Mouse (Mus musculus) lung, adult 2 months (tissue): ENCODE results near the gene Ccdc34.

Experiments
- CTCF ChIP-seq: fragments of 200-500 bp; IDR thresholded peaks from 2 replicates; pipeline ENCODE4 v1.5.1; 2011; ENCODE audit warnings: mild to moderate bottlenecking, low read length, control low read depth; ENCODE audit not compliant: insufficient read depth
- POLR2A ChIP-seq: fragments of 200-500 bp; IDR thresholded peaks from 2 replicates; pipeline ENCODE4 v1.6.1; 2011; ENCODE audit warnings: low read depth, mild to moderate bottlenecking, control low read depth, low read length, borderline replicate concordance; ENCODE audit errors: extremely low read depth

DNA sequence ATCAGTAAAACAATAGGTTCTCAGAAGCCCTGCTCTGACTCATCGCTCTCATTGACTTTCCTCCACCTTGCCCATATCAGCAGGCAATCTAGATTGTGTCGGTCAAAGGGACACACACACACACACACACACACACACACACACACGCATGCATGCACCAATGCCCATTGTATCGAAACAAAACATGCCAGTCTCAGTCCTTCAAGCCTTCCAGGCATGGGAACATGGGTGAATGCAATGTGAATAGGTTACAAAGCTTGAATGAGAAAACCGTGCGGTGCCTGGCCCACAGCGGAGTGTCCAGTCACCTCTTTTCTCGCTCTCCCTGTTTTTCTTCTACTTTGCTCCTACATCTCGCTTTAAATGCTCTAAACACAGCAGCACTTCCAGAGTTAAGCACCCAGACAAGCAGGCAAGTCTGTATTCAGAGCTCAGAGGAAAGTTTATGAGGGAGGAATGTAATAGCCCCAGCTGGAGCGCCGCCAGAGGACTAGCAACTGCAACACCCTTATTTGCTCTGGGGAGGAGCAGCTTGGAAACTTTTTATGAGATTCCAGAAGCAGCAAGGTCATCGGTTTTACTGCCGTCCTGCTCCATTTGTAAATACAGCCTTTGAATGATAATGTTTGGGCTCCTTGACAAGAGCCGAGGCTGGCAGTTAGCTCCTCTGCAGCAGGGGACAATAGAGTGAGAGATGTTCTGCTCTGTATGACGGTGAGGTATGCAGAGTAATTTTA is 174.5 kb downstream of the Ccdc34 start:
- TF ChIP-seq CTCF: no peak
- TF ChIP-seq POLR2A: no peak
